Mouse (Mus musculus) kidney, adult 2 months (tissue): ENCODE results near the gene Dnah5. TPM values are rescaled to one million over a fixed set of nuclear protein-coding genes. Genes with fewer than 3 reads are reported as not detected.

Source experiments
- DNase-seq: peaks from one replicate; pipeline ENCODE4 v3.0.0; 2021
- H3K27ac ChIP-seq: fragments of 200-500 bp; 2 replicates; pipeline ENCODE4 v1.5.1; 2012; ENCODE audit warnings: low read depth, low read length, control low read depth, inconsistent platforms; ENCODE audit not compliant: insufficient read depth
- H3K27me3 ChIP-seq: fragments of 200-500 bp; replicated peaks from 2 replicates; pipeline ENCODE4 v1.6.1; 2012; ENCODE audit warnings: mild to moderate bottlenecking, moderate library complexity, low read length, inconsistent platforms; ENCODE audit not compliant: control insufficient read depth, insufficient read depth
- H3K36me3 ChIP-seq: fragments of 200-500 bp; 2 replicates; pipeline ENCODE4 v1.6.1; 2012; ENCODE audit warnings: mild to moderate bottlenecking, moderate library complexity, low read length, inconsistent platforms; ENCODE audit not compliant: control insufficient read depth, insufficient read depth
- H3K4me1 ChIP-seq: fragments of 200-500 bp; 2 replicates; pipeline ENCODE4 v1.6.1; 2011; ENCODE audit warnings: low read length; ENCODE audit not compliant: control insufficient read depth, insufficient read depth
- H3K4me3 ChIP-seq: fragments of 200-500 bp; 2 replicates; pipeline ENCODE4 v1.5.1; 2011; ENCODE audit warnings: mild to moderate bottlenecking, low read depth, low read length, control low read depth; ENCODE audit not compliant: insufficient read depth
- CTCF ChIP-seq: fragments of 200-500 bp; conservative IDR thresholded peaks from 2 replicates; pipeline ENCODE4 v1.5.1; 2011; ENCODE audit warnings: low read depth, mild to moderate bottlenecking, control low read depth, low read length, moderate library complexity, mixed read lengths; ENCODE audit not compliant: insufficient read depth, insufficient read length
- POLR2A ChIP-seq: fragments of 200-500 bp; IDR thresholded peaks from one replicate; pipeline ENCODE4 v1.6.1; 2011; ENCODE audit warnings: low read depth, low read length, control low read depth
- WGBS: fragments of 180-500 bp; shearing (Covaris S2); methylation state at CpG from one replicate; pipeline ENCODE4 v1.1.7; 2018; 5-methylcytosine and 5-hydroxymethylcytosine counted together
- polyA plus RNA-seq: library from polyadenylated mRNA; depleted of rRNA; stranded (reverse); fragments of >200 nt; gene quantifications from 2 replicates; pipeline ENCODE4 v1.2.3, GENCODE M21; 2012

The Dnah5 gene
- polyA plus RNA-seq, 1 experiment, result 0.08 TPM

DNA sequence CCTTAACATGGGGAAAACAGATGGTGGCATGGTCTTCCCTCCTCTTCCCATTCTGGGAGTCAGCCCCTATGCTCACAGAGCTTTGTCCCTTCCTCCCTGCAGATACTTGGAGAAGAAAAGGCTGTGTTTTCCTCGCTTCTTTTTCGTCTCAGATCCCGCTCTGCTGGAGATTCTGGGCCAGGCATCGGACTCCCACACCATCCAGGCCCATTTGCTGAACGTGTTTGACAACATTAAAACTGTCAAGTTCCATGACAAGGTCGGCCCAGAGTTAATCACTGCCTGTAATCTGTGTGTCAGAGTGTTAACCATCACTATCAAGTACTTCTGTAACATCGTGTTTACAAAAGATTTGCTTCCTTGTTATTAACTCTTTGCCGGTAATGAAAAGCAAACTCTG is 103.6 kb downstream of the Dnah5 start:
- Histone ChIP-seq H3K4me1 (no peaks in the 10 kb centered on the region), H3K36me3 (no peaks in the 10 kb centered on the region), H3K4me3 (no peak overlapping the region), H3K27ac (no peak overlapping the region), H3K27me3 (no peaks in the 10 kb centered on the region)
- 30% methylated on average over 8 of the region's 8 CpGs for WGBS
- no peak for DNase-seq
- no peak for TF ChIP-seq CTCF
- no peak for TF ChIP-seq POLR2A

DNA sequence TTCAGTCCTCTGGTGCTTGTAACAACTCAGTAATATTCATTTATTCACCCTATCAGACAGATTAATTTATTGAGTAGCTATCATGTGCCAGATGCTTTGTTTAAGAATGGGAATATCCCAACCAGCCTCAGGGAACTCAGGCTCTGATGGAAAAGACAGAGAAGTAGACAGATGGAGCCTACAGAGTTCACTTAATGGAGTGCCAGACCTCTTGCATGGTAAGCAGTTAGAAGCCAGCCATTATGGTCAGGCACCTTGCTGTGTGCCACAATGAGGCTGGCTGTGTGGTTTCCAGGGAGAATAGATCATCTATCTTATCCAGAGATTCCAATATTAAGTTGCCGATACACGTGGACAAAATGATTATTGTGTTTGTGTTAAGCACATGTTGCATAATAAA is 104.3 kb downstream of the Dnah5 start:
- Histone ChIP-seq H3K4me3 (no peak overlapping the region), H3K4me1 (no peaks in the 10 kb centered on the region), H3K27me3 (no peaks in the 10 kb centered on the region), H3K27ac (no peak overlapping the region), H3K36me3 (no peaks in the 10 kb centered on the region)
- 92% methylated on average over 2 of the region's 2 CpGs for WGBS
- no peak for TF ChIP-seq POLR2A
- TF ChIP-seq CTCF, result no peak
- DNase-seq, result no peak

DNA sequence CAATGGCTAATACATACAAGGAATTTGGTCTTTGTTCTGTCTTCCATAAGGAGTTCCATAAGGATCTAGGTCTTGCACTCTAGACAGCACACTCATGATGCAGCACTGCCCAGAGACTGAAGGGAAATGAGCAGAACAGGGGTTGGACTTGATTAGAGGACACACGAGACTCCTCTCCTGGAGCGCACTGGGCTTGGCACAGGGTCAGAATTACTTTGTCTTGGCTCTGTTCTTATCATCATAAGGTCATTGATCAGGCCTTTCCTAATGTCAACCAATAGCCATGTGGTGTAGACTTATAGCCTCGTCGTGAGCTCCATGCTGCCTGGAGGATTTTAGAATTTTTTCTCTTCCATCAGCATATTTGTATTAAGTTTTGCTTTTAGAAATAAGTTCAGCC is 107.0 kb downstream of the Dnah5 start:
- Histone ChIP-seq H3K4me1 (no peaks in the 10 kb centered on the region), H3K27ac (no peak overlapping the region), H3K27me3 (no peaks in the 10 kb centered on the region), H3K4me3 (no peak overlapping the region), H3K36me3 (no peaks in the 10 kb centered on the region)
- no peak for DNase-seq
- WGBS, result 80% methylated on average over 4 of the region's 4 CpGs
- TF ChIP-seq POLR2A, result no peak
- TF ChIP-seq CTCF, result no peak

DNA sequence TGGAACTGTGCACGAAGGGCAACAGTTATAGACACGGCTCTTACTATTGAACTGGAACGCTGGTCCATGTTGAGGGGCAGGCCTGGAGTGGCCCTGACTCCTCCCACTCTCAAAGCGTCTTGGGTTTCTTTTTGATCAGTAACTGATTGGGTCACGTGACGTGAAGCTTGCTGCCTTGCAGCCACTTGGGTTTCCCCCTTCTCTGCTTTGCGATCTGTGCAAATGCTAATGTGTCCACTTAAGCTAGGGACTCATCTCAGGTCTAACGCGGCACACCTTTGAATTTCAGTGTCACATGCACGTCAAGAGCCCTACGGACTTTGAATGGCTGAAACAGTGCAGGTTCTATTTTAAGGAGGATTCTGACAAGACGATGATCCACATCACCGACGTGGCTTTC is 109.9 kb downstream of the Dnah5 start:
- TF ChIP-seq POLR2A (no peak), CTCF (no peak)
- H3K27ac ChIP-seq, result no peak overlapping the region
- H3K4me3 ChIP-seq, result no peak overlapping the region
- no peaks in the 10 kb centered on the region for H3K27me3 ChIP-seq
- peak; percentile 10 for DNase-seq
- H3K36me3 ChIP-seq, result no peaks in the 10 kb centered on the region
- 48% methylated on average over 14 of the region's 14 CpGs for WGBS
- no peaks in the 10 kb centered on the region for H3K4me1 ChIP-seq

DNA sequence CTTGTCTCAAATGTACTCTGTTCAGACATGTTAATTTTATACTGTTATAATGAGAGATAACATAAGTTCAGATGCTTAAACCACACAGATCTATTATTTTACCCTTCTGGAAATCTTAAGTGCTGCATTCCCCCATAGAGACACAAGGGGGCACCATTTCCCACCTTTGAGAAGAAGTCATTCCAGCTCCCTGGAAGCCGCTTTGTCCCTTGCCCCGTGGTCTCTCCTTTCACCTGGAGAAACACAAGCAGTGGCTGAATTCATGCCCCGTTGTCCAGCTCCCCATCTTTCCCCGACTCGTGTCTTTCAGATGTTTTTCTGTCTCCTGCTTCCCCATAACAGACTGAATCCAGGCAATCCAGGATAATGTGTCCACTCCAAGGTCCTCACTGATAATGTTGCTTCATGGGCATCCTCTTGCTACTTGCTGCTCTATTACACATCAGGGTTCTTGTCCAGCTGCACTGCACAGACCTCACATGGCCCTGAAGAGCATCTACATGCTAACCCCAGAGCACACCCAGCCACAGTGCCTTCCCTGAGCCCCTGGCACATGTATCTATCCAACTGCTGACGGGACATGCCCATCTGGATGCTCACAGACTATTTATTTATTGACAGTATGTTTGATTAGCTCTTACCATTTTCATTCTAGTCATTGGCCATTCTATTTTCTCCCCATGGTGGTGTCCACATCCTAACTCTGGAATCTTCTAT is 112.4 kb downstream of the Dnah5 start:
- H3K27ac ChIP-seq, result no peak overlapping the region
- DNase-seq, result peak; percentile 39
- no peak overlapping the region for H3K4me3 ChIP-seq
- 24% methylated on average over 6 of the region's 6 CpGs for WGBS
- TF ChIP-seq POLR2A (no peak), CTCF (peak; percentile 63)
- no peaks in the 10 kb centered on the region for H3K4me1 ChIP-seq
- H3K36me3 ChIP-seq, result no peaks in the 10 kb centered on the region
- H3K27me3 ChIP-seq, result no peaks in the 10 kb centered on the region

DNA sequence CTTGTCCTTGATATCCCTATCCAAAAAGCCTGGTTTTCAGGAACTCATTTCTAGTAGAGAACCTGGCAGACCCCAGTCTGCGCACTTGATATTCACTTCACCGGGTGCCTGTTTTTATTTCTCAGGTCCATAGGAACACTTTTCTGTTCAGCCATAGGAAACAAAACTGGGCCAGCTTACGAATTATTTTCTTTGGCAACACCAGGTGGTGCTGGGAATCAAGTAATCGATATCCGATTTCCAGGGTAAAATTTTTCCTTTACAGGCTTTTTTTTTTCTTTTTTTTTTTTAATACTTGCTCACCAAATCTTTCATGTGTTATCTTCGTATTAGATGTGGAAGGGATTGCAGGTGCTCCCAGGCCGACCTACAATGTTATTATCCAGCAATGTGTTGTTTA is 119.0 kb downstream of the Dnah5 start:
- Histone ChIP-seq H3K36me3 (no peaks in the 10 kb centered on the region), H3K27ac (no peak overlapping the region), H3K4me3 (no peak overlapping the region), H3K27me3 (no peaks in the 10 kb centered on the region), H3K4me1 (no peaks in the 10 kb centered on the region)
- TF ChIP-seq POLR2A, result no peak
- DNase-seq, result no peak
- 84% methylated on average over 7 of the region's 7 CpGs for WGBS

DNA sequence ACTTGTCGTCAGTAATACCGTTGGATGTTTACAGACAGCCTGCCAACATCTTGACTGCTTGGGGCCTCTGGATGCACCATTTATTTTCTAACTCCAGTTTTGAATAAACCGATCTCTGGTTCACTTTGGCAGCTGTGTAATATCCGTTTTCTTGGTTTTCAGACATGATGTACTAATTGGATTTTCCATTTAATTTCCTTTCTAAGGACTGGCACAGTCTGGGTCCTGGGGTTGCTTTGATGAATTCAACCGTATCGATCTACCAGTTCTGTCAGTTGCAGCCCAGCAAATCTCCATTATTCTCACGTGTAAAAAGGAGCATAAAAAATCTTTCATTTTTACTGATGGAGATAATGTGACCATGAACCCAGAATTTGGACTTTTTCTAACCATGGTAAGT is 123.4 kb downstream of the Dnah5 start:
- Histone ChIP-seq H3K4me1 (no peaks in the 10 kb centered on the region), H3K27me3 (no peaks in the 10 kb centered on the region), H3K27ac (no peak overlapping the region), H3K36me3 (no peaks in the 10 kb centered on the region), H3K4me3 (no peak overlapping the region)
- WGBS, result 69% methylated on average over 7 of the region's 7 CpGs
- TF ChIP-seq POLR2A (no peak), CTCF (no peak)
- no peak for DNase-seq
